Mouse (Mus musculus): Measurements from ENCODE around the gene 1700025G04Rik. TPM values are rescaled to one million over a fixed set of nuclear protein-coding genes. Genes with fewer than 3 reads are reported as not detected.

The 1700025G04Rik gene
- polyA plus RNA-seq, 1 experiment from 2014 or later: 17.3 TPM

GRCm38 (mm10) chr1:151887126-151887525, 202.8 kb downstream of the 1700025G04Rik start:
- WGBS: 77% methylated on average over 10 of the region's 10 CpGs
- H3K4me2 ChIP-seq (ENCODE audit: low read depth, low read length): no peak overlapping the region
- H3K9me3 ChIP-seq (replicated peaks; ENCODE audit: control insufficient read depth, low read length): no peaks in the 10 kb centered on the region
- no peak for ATAC-seq (ENCODE audit: insufficient read depth, low FRiP score)
- no peaks in the 10 kb centered on the region for H3K27me3 ChIP-seq (ENCODE audit: control insufficient read depth, insufficient read depth, low read length)
- no peak overlapping the region for H3K4me3 ChIP-seq (replicated peaks; ENCODE audit: low read length)
- H3K4me1 ChIP-seq (ENCODE audit: control insufficient read depth, insufficient read depth, low read length): peaks cover 14% of the 10 kb centered on the region
- H3K36me3 ChIP-seq (ENCODE audit: control insufficient read depth, insufficient read depth, low read length): no peaks in the 10 kb centered on the region
- H3K27ac ChIP-seq (ENCODE audit: low read length): no peak overlapping the region
- no peak overlapping the region for H3K9ac ChIP-seq (ENCODE audit: low read length)

GRCm38 (mm10) chr1:151886171-151886570, 203.8 kb downstream of the 1700025G04Rik start:
- Histone ChIP-seq H3K36me3 (ENCODE audit: control insufficient read depth, insufficient read depth, low read length) (no peaks in the 10 kb centered on the region), H3K27ac (ENCODE audit: low read length) (no peak overlapping the region), H3K27me3 (ENCODE audit: control insufficient read depth, insufficient read depth, low read length) (no peaks in the 10 kb centered on the region), H3K4me3 (replicated peaks; ENCODE audit: low read length) (no peak overlapping the region), H3K4me1 (ENCODE audit: control insufficient read depth, insufficient read depth, low read length) (peaks cover 14% of the 10 kb centered on the region), H3K9ac (ENCODE audit: low read length) (no peak overlapping the region), H3K9me3 (replicated peaks; ENCODE audit: control insufficient read depth, low read length) (no peaks in the 10 kb centered on the region), H3K4me2 (ENCODE audit: low read depth, low read length) (no peak overlapping the region)
- ATAC-seq (ENCODE audit: insufficient read depth, low FRiP score): no peak
- 88% methylated on average over 2 of the region's 2 CpGs for WGBS

GRCm38 (mm10) chr1:151881253-151881652, 208.7 kb downstream of the 1700025G04Rik start:
- Histone ChIP-seq H3K9ac (ENCODE audit: low read length) (no peak overlapping the region), H3K36me3 (ENCODE audit: control insufficient read depth, insufficient read depth, low read length) (no peaks in the 10 kb centered on the region), H3K27ac (ENCODE audit: low read length) (no peak overlapping the region), H3K9me3 (replicated peaks; ENCODE audit: control insufficient read depth, low read length) (no peaks in the 10 kb centered on the region), H3K4me2 (ENCODE audit: low read depth, low read length) (no peak overlapping the region), H3K4me1 (ENCODE audit: control insufficient read depth, insufficient read depth, low read length) (no peaks in the 10 kb centered on the region), H3K4me3 (replicated peaks; ENCODE audit: low read length) (no peak overlapping the region), H3K27me3 (ENCODE audit: control insufficient read depth, insufficient read depth, low read length) (no peaks in the 10 kb centered on the region)
- no peak for ATAC-seq (ENCODE audit: insufficient read depth, low FRiP score)
- WGBS: 72% methylated on average over 1 of the region's 1 CpGs

GRCm38 (mm10) chr1:151880731-151881130, 209.2 kb downstream of the 1700025G04Rik start:
- Histone ChIP-seq H3K4me2 (ENCODE audit: low read depth, low read length) (no peak overlapping the region), H3K4me3 (replicated peaks; ENCODE audit: low read length) (no peak overlapping the region), H3K36me3 (ENCODE audit: control insufficient read depth, insufficient read depth, low read length) (no peaks in the 10 kb centered on the region), H3K27ac (ENCODE audit: low read length) (no peak overlapping the region), H3K9ac (ENCODE audit: low read length) (no peak overlapping the region), H3K9me3 (replicated peaks; ENCODE audit: control insufficient read depth, low read length) (no peaks in the 10 kb centered on the region), H3K27me3 (ENCODE audit: control insufficient read depth, insufficient read depth, low read length) (no peaks in the 10 kb centered on the region), H3K4me1 (ENCODE audit: control insufficient read depth, insufficient read depth, low read length) (no peaks in the 10 kb centered on the region)
- no peak for ATAC-seq (ENCODE audit: insufficient read depth, low FRiP score)
- 70% methylated on average over 5 of the region's 5 CpGs for WGBS

- ATAC-seq (ENCODE audit: insufficient read depth, low FRiP score): no peak
- 79% methylated on average over 13 of the region's 13 CpGs for WGBS
Observed at GRCm38 (mm10) chr1:151879966-151880365, 210.0 kb downstream of the 1700025G04Rik start.

GRCm38 (mm10) chr1:151879308-151879850, 210.5 kb downstream of the 1700025G04Rik start:
- 85% methylated on average over 11 of the region's 11 CpGs for WGBS
- no peaks in the 10 kb centered on the region for H3K36me3 ChIP-seq (ENCODE audit: control insufficient read depth, insufficient read depth, low read length)
- H3K9ac ChIP-seq (ENCODE audit: low read length): no peak overlapping the region
- no peak for ATAC-seq (ENCODE audit: insufficient read depth, low FRiP score)
- no peaks in the 10 kb centered on the region for H3K9me3 ChIP-seq (replicated peaks; ENCODE audit: control insufficient read depth, low read length)
- H3K4me3 ChIP-seq (replicated peaks; ENCODE audit: low read length): no peak overlapping the region
- no peak overlapping the region for H3K27ac ChIP-seq (ENCODE audit: low read length)
- no peaks in the 10 kb centered on the region for H3K4me1 ChIP-seq (ENCODE audit: control insufficient read depth, insufficient read depth, low read length)
- no peaks in the 10 kb centered on the region for H3K27me3 ChIP-seq (ENCODE audit: control insufficient read depth, insufficient read depth, low read length)
- H3K4me2 ChIP-seq (ENCODE audit: low read depth, low read length): no peak overlapping the region

More at GRCm38 (mm10) chr1:151879966-151880365, 210.0 kb downstream of the 1700025G04Rik start:
- no peaks in the 10 kb centered on the region for H3K9me3 ChIP-seq (replicated peaks; ENCODE audit: control insufficient read depth, low read length)
- H3K4me1 ChIP-seq (ENCODE audit: control insufficient read depth, insufficient read depth, low read length): no peaks in the 10 kb centered on the region
- H3K9ac ChIP-seq (ENCODE audit: low read length): no peak overlapping the region
- no peaks in the 10 kb centered on the region for H3K36me3 ChIP-seq (ENCODE audit: control insufficient read depth, insufficient read depth, low read length)
- H3K4me2 ChIP-seq (ENCODE audit: low read depth, low read length): no peak overlapping the region
- H3K27me3 ChIP-seq (ENCODE audit: control insufficient read depth, insufficient read depth, low read length): no peaks in the 10 kb centered on the region
- H3K4me3 ChIP-seq (replicated peaks; ENCODE audit: low read length): no peak overlapping the region
- no peak overlapping the region for H3K27ac ChIP-seq (ENCODE audit: low read length)

GRCm38 (mm10) chr1:151878411-151878810, 211.5 kb downstream of the 1700025G04Rik start:
- H3K27ac ChIP-seq (ENCODE audit: low read length): no peak overlapping the region
- H3K4me1 ChIP-seq (ENCODE audit: control insufficient read depth, insufficient read depth, low read length): no peaks in the 10 kb centered on the region
- H3K4me3 ChIP-seq (replicated peaks; ENCODE audit: low read length): no peak overlapping the region
- H3K9ac ChIP-seq (ENCODE audit: low read length): no peak overlapping the region
- H3K27me3 ChIP-seq (ENCODE audit: control insufficient read depth, insufficient read depth, low read length): no peaks in the 10 kb centered on the region
- no peaks in the 10 kb centered on the region for H3K36me3 ChIP-seq (ENCODE audit: control insufficient read depth, insufficient read depth, low read length)
- WGBS: 45% methylated on average over 4 of the region's 4 CpGs
- no peaks in the 10 kb centered on the region for H3K9me3 ChIP-seq (replicated peaks; ENCODE audit: control insufficient read depth, low read length)
- ATAC-seq (ENCODE audit: insufficient read depth, low FRiP score): no peak
- H3K4me2 ChIP-seq (ENCODE audit: low read depth, low read length): no peak overlapping the region

- Histone ChIP-seq H3K9ac (ENCODE audit: low read length) (no peak overlapping the region), H3K36me3 (ENCODE audit: control insufficient read depth, insufficient read depth, low read length) (no peaks in the 10 kb centered on the region), H3K27ac (ENCODE audit: low read length) (no peak overlapping the region), H3K27me3 (ENCODE audit: control insufficient read depth, insufficient read depth, low read length) (no peaks in the 10 kb centered on the region), H3K4me1 (ENCODE audit: control insufficient read depth, insufficient read depth, low read length) (no peaks in the 10 kb centered on the region), H3K4me3 (replicated peaks; ENCODE audit: low read length) (no peak overlapping the region), H3K9me3 (replicated peaks; ENCODE audit: control insufficient read depth, low read length) (no peaks in the 10 kb centered on the region), H3K4me2 (ENCODE audit: low read depth, low read length) (no peak overlapping the region)
- no peak for ATAC-seq (ENCODE audit: insufficient read depth, low FRiP score)
- WGBS: 70% methylated on average over 5 of the region's 5 CpGs
Observed at GRCm38 (mm10) chr1:151872971-151873370, 217.0 kb downstream of the 1700025G04Rik start.

- Histone ChIP-seq H3K9me3 (replicated peaks; ENCODE audit: control insufficient read depth, low read length) (no peaks in the 10 kb centered on the region), H3K36me3 (ENCODE audit: control insufficient read depth, insufficient read depth, low read length) (no peaks in the 10 kb centered on the region), H3K4me2 (ENCODE audit: low read depth, low read length) (no peak overlapping the region), H3K27ac (ENCODE audit: low read length) (peak overlapping the region; percentile 78; the same call in 1 of the 2 replicates), H3K27me3 (ENCODE audit: control insufficient read depth, insufficient read depth, low read length) (no peaks in the 10 kb centered on the region), H3K4me1 (ENCODE audit: control insufficient read depth, insufficient read depth, low read length) (peaks cover 14% of the 10 kb centered on the region; the same call in 1 of the 2 replicates), H3K9ac (ENCODE audit: low read length) (0 out of 2 replicates have a peak overlapping the region, but pooled peaks have one; percentile 35), H3K4me3 (replicated peaks; ENCODE audit: low read length) (no peak overlapping the region)
- no peak for ATAC-seq (ENCODE audit: insufficient read depth, low FRiP score)
- 73% methylated on average over 6 of the region's 6 CpGs for WGBS
Observed at GRCm38 (mm10) chr1:151864326-151864725, 225.6 kb downstream of the 1700025G04Rik start.

Data from stomach, embryonic 16.5 days (tissue).